Comparison of ENCODE assay signal across 8 mouse cellular contexts in genomic region chr1:133382008-133382407, GRCm38 (mm10). TPM values are rescaled to one million over a fixed set of nuclear protein-coding genes. Genes with fewer than 3 reads are reported as not detected.
A peak's percentile ranks its signal among the peaks of the same experiment; 100 is the strongest.
DNase-seq lines count a peak whose midpoint lies in the region; ATAC-seq and TF ChIP-seq lines count a peak whose summit lies in the region.
"Had no signal": no experiment of that assay in that cellular context is flagged by ENCODE, and none has a peak within 500 bp of the region (broad histone marks: within the 10 kb centered on the region; RNA-seq: fewer than 3 reads in every experiment).

No protein-coding gene starts in this region.

- no peak overlapping the region for H3K4me3 ChIP-seq in thymus, adult 2 months (ENCODE audit: control insufficient read depth, insufficient read depth, low read length)
- no peak overlapping the region for H3K4me3 ChIP-seq in midbrain, embryonic 16.5 days (ENCODE audit: low read depth, low read length)
- H3K4me3 ChIP-seq: limb, embryonic 12.5 days had no signal

- H3K36me3 ChIP-seq in thymus, adult 2 months (ENCODE audit: control insufficient read depth, insufficient read depth, low read length): no peaks in the 10 kb centered on the region
- H3K36me3 ChIP-seq in midbrain, embryonic 16.5 days (ENCODE audit: control insufficient read depth, insufficient read depth, low read length): no peaks in the 10 kb centered on the region; the same call in 1 of the 2 replicates

- WGBS in thymus, adult 2 months: 24% methylated on average over 9 of the region's 9 CpGs
- 7% methylated on average over 9 of the region's 9 CpGs for WGBS in midbrain, embryonic 16.5 days

- no peaks in the 10 kb centered on the region for H3K9me3 ChIP-seq in midbrain, embryonic 16.5 days (replicated peaks; ENCODE audit: control insufficient read depth, low read length, poor library complexity, severe bottlenecking)
- H3K9me3 ChIP-seq: limb, embryonic 12.5 days had no signal

- TF ChIP-seq CTCF in thymus, adult 2 months (IDR thresholded peaks at IDR 0.05; ENCODE audit: borderline replicate concordance, control insufficient read depth, extremely low read depth, insufficient read depth, low read length, poor library complexity): peak; percentile 98

- no peak overlapping the region for H3K4me2 ChIP-seq in midbrain, embryonic 16.5 days (ENCODE audit: low read length)
- H3K4me2 ChIP-seq: limb, embryonic 12.5 days had no signal

- no peaks in the 10 kb centered on the region for H3K27me3 ChIP-seq in thymus, adult 2 months (ENCODE audit: control insufficient read depth, insufficient read depth, low read length)
- no peaks in the 10 kb centered on the region for H3K27me3 ChIP-seq in midbrain, embryonic 16.5 days (ENCODE audit: control insufficient read depth, insufficient read depth, low read depth, low read length)
- H3K27me3 ChIP-seq: limb, embryonic 12.5 days had no signal

- peak; percentile 65 for ATAC-seq in granulocyte monocyte progenitor cell, adult 5-6 weeks (replicated peaks; ENCODE audit: poor library complexity, severe bottlenecking)
- peak; percentile 9; the same call in 1 of the 2 replicates for ATAC-seq in midbrain, embryonic 16.5 days

- no peak overlapping the region for H3K9ac ChIP-seq in midbrain, embryonic 16.5 days (ENCODE audit: low read depth, low read length)
- H3K9ac ChIP-seq: limb, embryonic 12.5 days had no signal

- H3K27ac ChIP-seq in thymus, adult 2 months (ENCODE audit: control insufficient read depth, insufficient read depth, low read length): no peak overlapping the region
- no peak overlapping the region for H3K27ac ChIP-seq in midbrain, embryonic 16.5 days (ENCODE audit: low read length)
- H3K27ac ChIP-seq: limb, embryonic 12.5 days had no signal

- no peak for DNase-seq in thymus, adult 2 months
- no peak for DNase-seq in thymus, adult 18-20 months
- DNase-seq in brain, adult 2 months (ENCODE audit: low read depth, low spot score): peak; percentile 65
- peak; percentile 68 to 78 for DNase-seq in kidney, postnatal 25 days
- no peak for DNase-seq in layer of hippocampus, postnatal 10 days (ENCODE audit: low spot score in 2 of 2)

- TF ChIP-seq POLR2A in thymus, adult 2 months (IDR thresholded peaks at IDR 0.05; ENCODE audit: control insufficient read depth, extremely low read depth, insufficient read depth, low read length, poor library complexity): no peak

- peaks cover 7% of the 10 kb centered on the region for H3K4me1 ChIP-seq in thymus, adult 2 months (replicated peaks; ENCODE audit: control insufficient read depth, insufficient read depth, low read length)
- peaks cover 7% of the 10 kb centered on the region for H3K4me1 ChIP-seq in midbrain, embryonic 16.5 days (ENCODE audit: control insufficient read depth, insufficient read depth, low read length)

RNA-seq across cellular contexts. Expression of gene Etnk2, which starts 18.6 kb away (rescaled TPM):
- 0.18 and 0.80 TPM in 2 replicates for polyA plus RNA-seq in thymus, adult 2 months (2012; rRNA removed)
- not detected in 2 replicates for total RNA-seq in granulocyte monocyte progenitor cell, adult 5-6 weeks (2014; fragmentation: Nextera tagmentation)
- not detected in 2 replicates for total RNA-seq in granulocyte monocyte progenitor cell, adult 5-6 weeks (2017)
- polyA plus RNA-seq in midbrain, embryonic 16.5 days (2015; fragmentation: Nextera tagmentation; extraction: Ambion mirVana): 24.6 and 26.5 TPM in 2 replicates
- 1 to 10 TPM; 5.3 to 7.3 TPM for total RNA-seq in layer of hippocampus, postnatal 10 days (2021)

RNA-seq across cellular contexts. Expression of gene Ren1, which starts 31.7 kb away (rescaled TPM):
- polyA plus RNA-seq in thymus, adult 2 months (2012; rRNA removed): 0.22 and 0.65 TPM in 2 replicates
- not detected in 2 replicates for total RNA-seq in granulocyte monocyte progenitor cell, adult 5-6 weeks (2014; fragmentation: Nextera tagmentation)
- not detected in 2 replicates for total RNA-seq in granulocyte monocyte progenitor cell, adult 5-6 weeks (2017)
- 0.35 TPM in 1 of 2 replicates, not detected in the other for polyA plus RNA-seq in midbrain, embryonic 16.5 days (2015; fragmentation: Nextera tagmentation; extraction: Ambion mirVana)
- total RNA-seq in layer of hippocampus, postnatal 10 days (2021): under 1 TPM in 1 of 2 experiments, not detected in 1; 0.37 TPM
- polyA plus RNA-seq: limb, embryonic 12.5 days had no signal

RNA-seq across cellular contexts. Expression of gene Sox13, which starts 42.2 kb away (rescaled TPM):
- polyA plus RNA-seq in thymus, adult 2 months (2012; rRNA removed): 17.2 and 22.1 TPM in 2 replicates
- total RNA-seq in granulocyte monocyte progenitor cell, adult 5-6 weeks (2014; fragmentation: Nextera tagmentation): 2.9 and 4.2 TPM in 2 replicates
- total RNA-seq in granulocyte monocyte progenitor cell, adult 5-6 weeks (2017): 1.7 and 4.8 TPM in 2 replicates
- 5.3 and 7.4 TPM in 2 replicates for polyA plus RNA-seq in midbrain, embryonic 16.5 days (2015; fragmentation: Nextera tagmentation; extraction: Ambion mirVana)
- 10 to 100 TPM in 1 of 2 experiments, 1 to 10 TPM in 1; 9.2 to 10.3 TPM for total RNA-seq in layer of hippocampus, postnatal 10 days (2021)

Comparison
In these comparisons a context has a peak if more than half of its experiments do, and no peak if none do; other contexts are left out.
1. DNase-seq: peak in brain, adult 2 months (single experiment) and kidney, postnatal 25 days (2 of 2); none in thymus, adult 2 months (single experiment), thymus, adult 18-20 months (0 of 2) and layer of hippocampus, postnatal 10 days (0 of 2).
2. RNA of gene Etnk2, which starts 18.6 kb away (total RNA-seq): 5.3 to 7.3 TPM in layer of hippocampus, postnatal 10 days; not detected in granulocyte monocyte progenitor cell, adult 5-6 weeks; every median in the first group is over 4 times any median in the second.